Mouse (Mus musculus): ENCODE results near the gene Mtif2.

The Mtif2 gene

DNA sequence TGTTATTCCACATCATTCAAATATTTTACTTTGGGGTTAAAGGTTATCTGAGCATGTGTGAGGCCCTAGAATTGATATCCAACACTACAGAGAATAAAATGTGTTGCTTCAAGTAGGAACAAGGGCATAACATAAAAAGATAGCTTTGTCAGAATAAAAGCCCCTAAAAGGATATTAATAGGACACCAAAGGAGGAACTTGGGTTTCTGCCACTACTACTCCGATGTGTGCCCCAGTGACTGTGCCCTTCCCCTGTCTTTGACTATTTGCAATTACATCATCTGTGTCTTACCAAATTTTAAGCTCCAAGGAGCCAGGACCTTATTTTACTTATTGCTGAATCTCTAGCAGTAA, 23.2 kb downstream of the Mtif2 start:
- DNase-seq (ENCODE audit: low spot score in 2 of 2) = no peak

DNA sequence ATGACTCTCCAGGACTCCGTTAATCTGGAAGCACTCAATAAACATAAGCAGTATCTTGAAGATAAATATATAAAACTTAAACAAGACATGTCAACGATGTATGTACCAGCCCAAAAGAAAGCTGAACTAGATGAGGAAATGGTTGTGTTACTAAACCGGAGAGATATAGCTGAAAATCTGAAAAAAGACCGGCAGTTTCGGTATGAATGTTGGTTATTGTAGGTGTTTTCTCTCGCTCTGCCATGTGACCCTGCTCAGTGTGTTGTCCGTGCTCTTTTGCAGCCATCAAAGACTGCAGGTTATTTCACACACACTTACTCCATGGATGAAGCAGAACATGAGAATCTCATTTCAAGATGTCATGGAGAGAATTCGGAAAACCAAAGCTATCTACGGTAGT, 34.2 kb downstream of the Mtif2 start:
- no peak for DNase-seq (ENCODE audit: low spot score in 2 of 2)

DNA sequence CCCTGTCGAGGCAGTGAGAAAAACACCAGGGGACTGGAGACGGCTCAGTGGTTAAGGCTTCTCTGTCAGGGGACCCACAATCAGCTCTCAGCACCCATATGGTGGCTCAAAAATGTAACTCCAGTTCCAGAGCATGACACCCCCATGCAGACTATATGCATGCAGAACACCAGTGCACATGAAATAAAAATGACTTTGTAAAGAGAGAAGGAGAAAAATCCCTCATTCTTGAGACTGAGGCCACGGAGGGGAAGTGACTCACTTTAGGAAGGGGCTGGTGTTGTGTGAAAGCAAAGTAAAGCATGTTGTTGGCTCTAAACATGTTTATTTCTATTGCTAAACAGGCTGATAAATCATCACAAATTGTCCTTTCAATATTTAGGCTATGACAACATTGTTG, 34.8 kb downstream of the Mtif2 start:
- no peak for DNase-seq (ENCODE audit: low spot score in 2 of 2)

DNA sequence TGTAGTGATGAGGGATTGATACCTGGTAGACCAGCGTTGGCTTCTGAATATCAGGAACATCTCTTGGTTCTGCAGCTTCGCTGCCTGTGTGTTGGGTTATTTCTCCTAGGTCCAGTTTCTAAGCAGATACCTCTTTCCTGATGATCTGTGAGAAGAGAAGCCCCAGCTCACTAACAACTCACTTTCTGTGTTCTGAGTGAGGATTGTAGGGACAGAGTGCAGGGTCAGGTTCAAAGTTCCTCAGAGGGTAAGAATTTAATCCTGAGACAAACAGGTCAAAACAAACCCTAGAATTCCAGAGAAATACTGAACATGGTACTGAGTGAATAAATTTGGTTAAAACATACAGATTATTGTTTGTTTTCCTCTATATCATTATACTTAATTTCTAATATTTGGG, 37.2 kb downstream of the Mtif2 start:
- DNase-seq (ENCODE audit: low spot score in 2 of 2) = no peak

DNA sequence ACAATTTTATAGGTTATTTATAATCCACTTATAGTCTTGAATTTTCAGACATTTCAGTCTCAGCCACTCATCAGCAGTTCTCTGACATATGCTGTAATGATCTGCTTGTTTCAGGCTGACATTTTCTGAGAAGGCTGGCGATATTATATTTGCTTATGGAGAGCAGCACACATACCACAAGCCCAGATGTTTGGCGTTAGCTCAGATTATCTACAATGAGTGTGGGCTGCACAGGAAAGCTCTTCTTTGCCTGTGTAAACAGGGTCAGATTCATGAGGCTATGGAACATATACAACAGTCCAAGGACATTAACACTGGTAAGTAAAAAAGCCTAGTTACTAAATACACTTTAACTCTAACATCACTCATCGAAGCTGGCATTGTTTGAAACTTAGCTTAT, 45.3 kb downstream of the Mtif2 start:
- no peak for DNase-seq (ENCODE audit: low spot score in 2 of 2)

DNA sequence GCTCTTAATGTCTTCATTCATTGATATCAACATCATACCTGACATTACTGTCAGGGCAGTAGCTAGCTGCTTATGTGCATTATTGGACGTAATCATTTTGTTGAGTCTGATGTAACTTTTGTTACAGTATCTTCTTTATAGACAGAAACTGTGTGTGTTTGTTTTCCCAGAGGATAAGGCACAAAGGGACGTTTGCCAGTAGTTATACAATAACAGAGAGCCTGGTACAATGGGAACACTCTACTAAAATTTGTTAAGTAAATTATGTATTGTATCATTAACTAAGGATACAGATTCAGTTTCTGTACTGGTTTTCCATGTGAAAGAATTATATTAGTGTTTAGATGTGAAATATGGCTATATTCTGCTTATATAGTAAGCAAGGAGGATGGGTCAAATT, 46.4 kb downstream of the Mtif2 start:
- no peak for DNase-seq (ENCODE audit: low spot score in 2 of 2)

DNA sequence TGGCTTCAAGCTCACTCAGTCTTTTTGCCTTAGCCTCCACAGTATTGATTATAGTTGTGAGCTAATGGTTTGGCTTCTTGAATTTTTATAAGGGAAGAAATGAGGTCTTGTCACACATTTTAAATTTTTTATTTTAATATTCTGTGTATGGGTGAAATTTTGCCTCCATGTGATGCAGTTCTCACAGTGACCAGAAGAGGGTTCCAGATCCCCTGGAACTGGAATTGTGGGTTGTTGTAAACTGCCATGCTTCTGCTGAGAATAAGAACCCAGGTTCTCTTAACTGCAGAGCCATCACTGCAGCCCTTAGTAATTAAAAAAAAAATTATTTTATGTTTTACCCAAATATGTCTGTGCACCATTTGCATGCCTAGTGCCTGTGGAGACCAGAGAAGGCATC, 53.4 kb downstream of the Mtif2 start:
- no peak for DNase-seq (ENCODE audit: low spot score in 2 of 2)
